Mouse (Mus musculus): ENCODE measurements around the gene Cdiptos. TPM values are rescaled to one million over a fixed set of nuclear protein-coding genes. Genes with fewer than 3 reads are reported as not detected.

Cdiptos gene
- polyA plus RNA-seq, 1 experiment from 2014 or later, result 0.98 TPM

- H3K4me2 ChIP-seq (replicated peaks), result no peak overlapping the region
- H3K9ac ChIP-seq, result no peak overlapping the region
- no peak overlapping the region for H3K27ac ChIP-seq
- no peaks in the 10 kb centered on the region for H3K9me3 ChIP-seq
- ATAC-seq, result no peak
- H3K4me3 ChIP-seq (replicated peaks), result no peak overlapping the region
- peaks cover 4% of the 10 kb centered on the region; the same call in 1 of the 2 replicates for H3K36me3 ChIP-seq
- H3K27me3 ChIP-seq (replicated peaks), result no peaks in the 10 kb centered on the region
- H3K4me1 ChIP-seq (replicated peaks), result no peaks in the 10 kb centered on the region
- 79% methylated on average over 5 of the region's 5 CpGs for WGBS
These were observed 34.1 kb downstream of the Cdiptos start for GRCm38 (mm10) chr7:126941801-126942200.

GRCm38 (mm10) chr7:126941171-126941570, 34.7 kb downstream of the Cdiptos start:
- H3K4me2 ChIP-seq (replicated peaks), result no peak overlapping the region
- ATAC-seq, result no peak
- no peaks in the 10 kb centered on the region for H3K4me1 ChIP-seq (replicated peaks)
- no peak overlapping the region for H3K9ac ChIP-seq
- H3K27ac ChIP-seq, result no peak overlapping the region
- H3K36me3 ChIP-seq, result peaks cover 4% of the 10 kb centered on the region; the same call in 1 of the 2 replicates
- WGBS, result 46% methylated on average over 6 of the region's 6 CpGs
- H3K27me3 ChIP-seq (replicated peaks), result no peaks in the 10 kb centered on the region
- no peak overlapping the region for H3K4me3 ChIP-seq (replicated peaks)
- no peaks in the 10 kb centered on the region for H3K9me3 ChIP-seq

GRCm38 (mm10) chr7:126932652-126933051, 43.2 kb downstream of the Cdiptos start:
- H3K36me3 ChIP-seq, result peaks cover 4% of the 10 kb centered on the region; the same call in 1 of the 2 replicates
- no peak overlapping the region for H3K4me2 ChIP-seq (replicated peaks)
- H3K27me3 ChIP-seq (replicated peaks), result no peaks in the 10 kb centered on the region
- 79% methylated on average over 2 of the region's 2 CpGs for WGBS
- H3K4me3 ChIP-seq (replicated peaks), result no peak overlapping the region
- H3K27ac ChIP-seq, result no peak overlapping the region
- H3K9me3 ChIP-seq, result no peaks in the 10 kb centered on the region
- no peak overlapping the region for H3K9ac ChIP-seq
- H3K4me1 ChIP-seq (replicated peaks), result peaks cover 5% of the 10 kb centered on the region; the same call in 1 of the 2 replicates
- ATAC-seq, result no peak

- peak; percentile 79 for ATAC-seq
- H3K9me3 ChIP-seq, result no peaks in the 10 kb centered on the region
- WGBS, result under 1% methylated on average over 27 of the region's 27 CpGs
- peak overlapping the region; percentile 82 for H3K9ac ChIP-seq
- no peaks in the 10 kb centered on the region for H3K27me3 ChIP-seq (replicated peaks)
- peaks cover 5% of the 10 kb centered on the region; the same call in 1 of the 2 replicates for H3K4me1 ChIP-seq (replicated peaks)
- peaks cover 4% of the 10 kb centered on the region; the same call in 1 of the 2 replicates for H3K36me3 ChIP-seq
- peak overlapping the region; percentile 61 for H3K27ac ChIP-seq
- peak overlapping the region; percentile 85 for H3K4me2 ChIP-seq (replicated peaks)
- peak overlapping the region; percentile 63 for H3K4me3 ChIP-seq (replicated peaks)
These were observed 46.9 kb downstream of the Cdiptos start for GRCm38 (mm10) chr7:126929046-126929445.

- peak within 1 kb of the TSS; percentile 63 for H3K4me3 ChIP-seq (replicated peaks)
- H3K9ac ChIP-seq, result peak within 1 kb of the TSS; percentile 82
- H3K4me2 ChIP-seq (replicated peaks), result peak within 1 kb of the TSS; percentile 85
- WGBS, result 3% methylated on average over 56 of the region's 56 CpGs
- H3K27ac ChIP-seq, result peak within 1 kb of the TSS; percentile 61
- peaks cover 5% of the 10 kb centered on the region; the same call in 1 of the 2 replicates for H3K4me1 ChIP-seq (replicated peaks)
- H3K9me3 ChIP-seq, result no peaks in the 10 kb centered on the region
- H3K36me3 ChIP-seq, result peaks cover 4% of the 10 kb centered on the region; the same call in 1 of the 2 replicates
- H3K27me3 ChIP-seq (replicated peaks), result no peaks in the 10 kb centered on the region
- peak; percentile 99 for ATAC-seq
These were observed 47.4 kb downstream of the Cdiptos start, which contains the start of gene Kctd13 for GRCm38 (mm10) chr7:126928384-126929037. Gene Kctd13 (plus strand): TSS chr7:126928879.

GRCm38 (mm10) chr7:126926299-126926698, 49.6 kb downstream of the Cdiptos start:
- no peak overlapping the region for H3K4me3 ChIP-seq (replicated peaks)
- H3K4me1 ChIP-seq (replicated peaks), result peaks cover 14% of the 10 kb centered on the region
- H3K36me3 ChIP-seq, result no peaks in the 10 kb centered on the region
- no peak overlapping the region for H3K4me2 ChIP-seq (replicated peaks)
- ATAC-seq, result no peak
- no peaks in the 10 kb centered on the region for H3K9me3 ChIP-seq
- WGBS, result 28% methylated on average over 3 of the region's 3 CpGs
- no peaks in the 10 kb centered on the region for H3K27me3 ChIP-seq (replicated peaks)
- H3K9ac ChIP-seq, result no peak overlapping the region
- no peak overlapping the region for H3K27ac ChIP-seq

- H3K9ac ChIP-seq, result no peak overlapping the region
- H3K4me3 ChIP-seq (replicated peaks), result no peak overlapping the region
- H3K4me1 ChIP-seq (replicated peaks), result peaks cover 9% of the 10 kb centered on the region
- no peak for ATAC-seq
- 76% methylated on average over 5 of the region's 5 CpGs for WGBS
- no peaks in the 10 kb centered on the region for H3K27me3 ChIP-seq (replicated peaks)
- H3K36me3 ChIP-seq, result no peaks in the 10 kb centered on the region
- no peaks in the 10 kb centered on the region for H3K9me3 ChIP-seq
- no peak overlapping the region for H3K4me2 ChIP-seq (replicated peaks)
- H3K27ac ChIP-seq, result no peak overlapping the region
These were observed 51.9 kb downstream of the Cdiptos start for GRCm38 (mm10) chr7:126923999-126924398.

- Histone ChIP-seq H3K27me3 (replicated peaks) (no peaks in the 10 kb centered on the region), H3K4me1 (replicated peaks) (peaks cover 9% of the 10 kb centered on the region), H3K9ac (0 out of 2 replicates have a peak within 1 kb of the TSS, but pooled peaks have one; percentile 5), H3K27ac (peak within 1 kb of the TSS; percentile 48), H3K4me2 (replicated peaks) (peak within 1 kb of the TSS; percentile 28), H3K4me3 (replicated peaks) (no peak within 1 kb of the TSS), H3K36me3 (no peaks in the 10 kb centered on the region), H3K9me3 (no peaks in the 10 kb centered on the region)
- 36% methylated on average over 5 of the region's 5 CpGs for WGBS
- peak; percentile 93 for ATAC-seq
These were observed 53.3 kb downstream of the Cdiptos start, which contains the start of gene Tmem219 for GRCm38 (mm10) chr7:126922624-126923060. Gene Tmem219 (minus strand): TSS chr7:126922917.

Other genes with a start within 250 kb of the Cdiptos start
- gene Mapk3, start 216.5 kb downstream of the Cdiptos start, polyA plus RNA-seq (2015; fragmentation: Nextera tagmentation; extraction: Ambion mirVana), result 109 and 112 TPM in 2 replicates
- 1.4 and 1.6 TPM in 2 replicates for gene Gdpd3, start 209.8 kb downstream of the Cdiptos start, polyA plus RNA-seq (2015; fragmentation: Nextera tagmentation; extraction: Ambion mirVana)
- gene Ypel3, start 199.1 kb downstream of the Cdiptos start, polyA plus RNA-seq (2015; fragmentation: Nextera tagmentation; extraction: Ambion mirVana), result 66.9 and 71.2 TPM in 2 replicates
- gene Tbx6, start 194.6 kb downstream of the Cdiptos start, polyA plus RNA-seq (2015; fragmentation: Nextera tagmentation; extraction: Ambion mirVana), result 0.34 and 0.43 TPM in 2 replicates
- gene Ppp4c, start 183.6 kb downstream of the Cdiptos start, polyA plus RNA-seq (2015; fragmentation: Nextera tagmentation; extraction: Ambion mirVana), result 248 and 256 TPM in 2 replicates
- 1.2 and 1.5 TPM in 2 replicates for gene Fam57b, start 178.4 kb downstream of the Cdiptos start, polyA plus RNA-seq (2015; fragmentation: Nextera tagmentation; extraction: Ambion mirVana)
- not detected in 2 replicates for gene 4930451I11Rik, start 144.5 kb downstream of the Cdiptos start, polyA plus RNA-seq (2015; fragmentation: Nextera tagmentation; extraction: Ambion mirVana)
- gene Doc2a, start 128.7 kb downstream of the Cdiptos start, polyA plus RNA-seq (2015; fragmentation: Nextera tagmentation; extraction: Ambion mirVana), result 0.75 and 1.0 TPM in 2 replicates
- 23.2 and 25.1 TPM in 2 replicates for gene Hirip3, start 114.1 kb downstream of the Cdiptos start, polyA plus RNA-seq (2015; fragmentation: Nextera tagmentation; extraction: Ambion mirVana)
- 59.1 and 65.9 TPM in 2 replicates for gene Ino80e, start 113.7 kb downstream of the Cdiptos start, polyA plus RNA-seq (2015; fragmentation: Nextera tagmentation; extraction: Ambion mirVana)
- 30.8 and 31.9 TPM in 2 replicates for gene Taok2, start 91.4 kb downstream of the Cdiptos start, polyA plus RNA-seq (2015; fragmentation: Nextera tagmentation; extraction: Ambion mirVana)
- 27.8 and 33.3 TPM in 2 replicates for gene Tmem219, start 53.2 kb downstream of the Cdiptos start, polyA plus RNA-seq (2015; fragmentation: Nextera tagmentation; extraction: Ambion mirVana)
- 13.6 and 13.9 TPM in 2 replicates for gene Kctd13, start 47.2 kb downstream of the Cdiptos start, polyA plus RNA-seq (2015; fragmentation: Nextera tagmentation; extraction: Ambion mirVana)
- 0.32 and 0.46 TPM in 2 replicates for gene Asphd1, start 26.5 kb downstream of the Cdiptos start, polyA plus RNA-seq (2015; fragmentation: Nextera tagmentation; extraction: Ambion mirVana)
- gene Sez6l2, start 25.5 kb downstream of the Cdiptos start, polyA plus RNA-seq (2015; fragmentation: Nextera tagmentation; extraction: Ambion mirVana), result 2.4 and 2.9 TPM in 2 replicates
- 123 and 136 TPM in 2 replicates for gene Cdipt, start 184 bp downstream of the Cdiptos start, polyA plus RNA-seq (2015; fragmentation: Nextera tagmentation; extraction: Ambion mirVana)
- gene Mvp, start 38.5 kb upstream of the Cdiptos start, polyA plus RNA-seq (2015; fragmentation: Nextera tagmentation; extraction: Ambion mirVana), result 58.3 and 59.2 TPM in 2 replicates
- 0.43 and 1.5 TPM in 2 replicates for gene Pagr1b, start 40.4 kb upstream of the Cdiptos start, polyA plus RNA-seq (2015; fragmentation: Nextera tagmentation; extraction: Ambion mirVana)
- gene Pagr1a, start 41.3 kb upstream of the Cdiptos start, polyA plus RNA-seq (2015; fragmentation: Nextera tagmentation; extraction: Ambion mirVana), result 48.4 and 52.6 TPM in 2 replicates
- 41.5 and 51.1 TPM in 2 replicates for gene Gm42742, start 45.0 kb upstream of the Cdiptos start, polyA plus RNA-seq (2015; fragmentation: Nextera tagmentation; extraction: Ambion mirVana)
- gene Prrt2, start 45.1 kb upstream of the Cdiptos start, polyA plus RNA-seq (2015; fragmentation: Nextera tagmentation; extraction: Ambion mirVana), result 4.3 and 5.0 TPM in 2 replicates
- 66.6 and 68.8 TPM in 2 replicates for gene Maz, start 50.9 kb upstream of the Cdiptos start, polyA plus RNA-seq (2015; fragmentation: Nextera tagmentation; extraction: Ambion mirVana)
- gene Kif22, start 66.4 kb upstream of the Cdiptos start, polyA plus RNA-seq (2015; fragmentation: Nextera tagmentation; extraction: Ambion mirVana), result 101 and 107 TPM in 2 replicates
- 7.6 and 28.5 TPM in 2 replicates for gene Zg16, start 111.2 kb upstream of the Cdiptos start, polyA plus RNA-seq (2015; fragmentation: Nextera tagmentation; extraction: Ambion mirVana)
- 4.4 TPM in 2 replicates for gene AI467606, start 115.3 kb upstream of the Cdiptos start, polyA plus RNA-seq (2015; fragmentation: Nextera tagmentation; extraction: Ambion mirVana)
- 5.3 and 6.1 TPM in 2 replicates for gene Qprt, start 146.1 kb upstream of the Cdiptos start, polyA plus RNA-seq (2015; fragmentation: Nextera tagmentation; extraction: Ambion mirVana)
- 0.18 and 0.36 TPM in 2 replicates for gene Spn, start 161.7 kb upstream of the Cdiptos start, polyA plus RNA-seq (2015; fragmentation: Nextera tagmentation; extraction: Ambion mirVana)
- gene Cd2bp2, start 220.0 kb upstream of the Cdiptos start, polyA plus RNA-seq (2015; fragmentation: Nextera tagmentation; extraction: Ambion mirVana), result 43.4 and 46.7 TPM in 2 replicates
- gene Tbc1d10b, start 232.4 kb upstream of the Cdiptos start, polyA plus RNA-seq (2015; fragmentation: Nextera tagmentation; extraction: Ambion mirVana), result 23.2 and 23.6 TPM in 2 replicates
- 15.4 and 21.1 TPM in 2 replicates for gene Mylpf, start 232.8 kb upstream of the Cdiptos start, polyA plus RNA-seq (2015; fragmentation: Nextera tagmentation; extraction: Ambion mirVana)